Mouse (Mus musculus) cerebellum, adult 2 months (tissue): ENCODE results near the gene Ankk1.

Experiments
- CTCF ChIP-seq: fragments of 200-500 bp; IDR thresholded peaks from 2 replicates; pipeline ENCODE4 v1.5.1; 2011; ENCODE audit warnings: low read depth, mild to moderate bottlenecking, control low read depth, low read length, moderate library complexity, borderline replicate concordance; ENCODE audit not compliant: insufficient read depth
- POLR2A ChIP-seq: fragments of 200-500 bp; IDR thresholded peaks from 2 replicates; pipeline ENCODE4 v1.6.1; 2011; ENCODE audit warnings: low read length, control low read depth, borderline replicate concordance; ENCODE audit not compliant: insufficient read depth

- no peak for TF ChIP-seq CTCF
- no peak for TF ChIP-seq POLR2A
Observed at GRCm38 (mm10) chr9:49410621-49411020, 16.2 kb downstream of the Ankk1 start.
